Mouse (Mus musculus) liver, embryonic 14.5 days (tissue): ENCODE measurements around the gene Muc1. TPM values are rescaled to one million over a fixed set of nuclear protein-coding genes. Genes with fewer than 3 reads are reported as not detected.
"Not testable (repeated sequence)": the region's sequence is repeated elsewhere in the genome, so short reads cannot be mapped to it uniquely, and the experiment has no call there.

Experiments
- ATAC-seq: fragments of 200-750 bp; cut with Nextera tagmentation; 2 replicates; pipeline ENCODE4 v1.8.0; 2017; ENCODE audit warnings: moderate number of reproducible peaks, mild to moderate bottlenecking, moderate library complexity; ENCODE audit not compliant: insufficient read depth
- DNase-seq, 3 experiments: peaks; one replicate each; pipeline ENCODE4 v3.0.0-alpha.2; 2012 to 2013; ENCODE audit warnings: low read depth in 3 of 3, low spot score in 3 of 3
- H3K27ac ChIP-seq: fragments of 300-500 bp; sonication (generic); 2 replicates; pipeline ENCODE4 v1.5.1; 2014; ENCODE audit warnings: moderate library complexity, mild to moderate bottlenecking, control low read depth, inconsistent platforms
- H3K27me3 ChIP-seq: fragments of 300-500 bp; sonication (generic); 2 replicates; pipeline ENCODE4 v1.6.1; 2014; ENCODE audit warnings: mild to moderate bottlenecking, low read length, moderate library complexity; ENCODE audit not compliant: control insufficient read depth, insufficient read depth
- H3K36me3 ChIP-seq: fragments of 300-500 bp; sonication (generic); replicated peaks from 2 replicates; pipeline ENCODE4 v1.6.1; 2014; ENCODE audit warnings: low read depth; ENCODE audit not compliant: control insufficient read depth, insufficient read depth
- H3K4me1 ChIP-seq, 2 experiments: fragments of 200-500 bp in 1 of 2; fragments of 300-500 bp in 1 of 2; sonication (generic) in 1 of 2; replicated peaks; 2 replicates each; pipeline ENCODE4 v1.6.1; 2012 to 2014; ENCODE audit warnings: antibody characterized with exemption in 1 of 2, inconsistent platforms in 1 of 2, low read length in 1 of 2; ENCODE audit not compliant: control insufficient read depth in 2 of 2, insufficient read depth in 2 of 2
- H3K4me2 ChIP-seq: fragments of 300-500 bp; sonication (generic); 2 replicates; pipeline ENCODE4 v1.6.1; 2014; ENCODE audit warnings: low read depth, mild to moderate bottlenecking, control low read depth, moderate library complexity
- H3K4me3 ChIP-seq, 2 experiments: fragments of 200-500 bp in 1 of 2; fragments of 300-500 bp in 1 of 2; sonication (generic) in 1 of 2; 2 replicates each; pipeline ENCODE4 v1.5.1; 2012 to 2014; ENCODE audit warnings: low read depth in 2 of 2, low read length in 2 of 2, mild to moderate bottlenecking in 2 of 2, control low read depth in 1 of 2, inconsistent platforms in 1 of 2, moderate library complexity in 1 of 2; ENCODE audit not compliant: insufficient read depth in 1 of 2
- H3K9ac ChIP-seq: fragments of 300-500 bp; sonication (generic); replicated peaks from 2 replicates; pipeline ENCODE4 v1.6.1; 2014; ENCODE audit warnings: mild to moderate bottlenecking, control low read depth, moderate library complexity
- H3K9me3 ChIP-seq: fragments of 300-500 bp; sonication (generic); 2 replicates; pipeline ENCODE4 v1.6.1; 2016; ENCODE audit warnings: low read length, mixed read lengths; ENCODE audit not compliant: control insufficient read depth
- CTCF ChIP-seq: IDR thresholded peaks from 2 replicates; pipeline ENCODE4 v1.5.1; 2016; ENCODE audit warnings: antibody characterized with exemption, low read depth, control low read depth
- EP300 ChIP-seq: IDR thresholded peaks from 2 replicates; pipeline ENCODE4 v1.6.1; 2016; ENCODE audit warnings: antibody characterized with exemption, low read depth
- WGBS: fragments of 180-500 bp; shearing (Covaris S2); extraction: QIAGEN DNeasy Blood & Tissue Kit; methylation state at CpG from one replicate; pipeline ENCODE4 v1.1.7; 2014; ENCODE audit not compliant: insufficient replicate concordance; 5-methylcytosine and 5-hydroxymethylcytosine counted together
- polyA plus RNA-seq, 2 experiments: library from polyadenylated mRNA; depleted of rRNA in 1 of 2; stranded (reverse) in 1 of 2; unstranded in 1 of 2; fragments of >200 nt; fragmentation: Nextera tagmentation in 1 of 2; extraction: Ambion mirVana in 1 of 2; gene quantifications; 2 replicates each; pipeline versions ENCODE4 v1.2.1 to v1.2.3; 2012 to 2014

Muc1 gene
- polyA plus RNA-seq, 2 experiments: 0.08 to 0.18 TPM

DNA sequence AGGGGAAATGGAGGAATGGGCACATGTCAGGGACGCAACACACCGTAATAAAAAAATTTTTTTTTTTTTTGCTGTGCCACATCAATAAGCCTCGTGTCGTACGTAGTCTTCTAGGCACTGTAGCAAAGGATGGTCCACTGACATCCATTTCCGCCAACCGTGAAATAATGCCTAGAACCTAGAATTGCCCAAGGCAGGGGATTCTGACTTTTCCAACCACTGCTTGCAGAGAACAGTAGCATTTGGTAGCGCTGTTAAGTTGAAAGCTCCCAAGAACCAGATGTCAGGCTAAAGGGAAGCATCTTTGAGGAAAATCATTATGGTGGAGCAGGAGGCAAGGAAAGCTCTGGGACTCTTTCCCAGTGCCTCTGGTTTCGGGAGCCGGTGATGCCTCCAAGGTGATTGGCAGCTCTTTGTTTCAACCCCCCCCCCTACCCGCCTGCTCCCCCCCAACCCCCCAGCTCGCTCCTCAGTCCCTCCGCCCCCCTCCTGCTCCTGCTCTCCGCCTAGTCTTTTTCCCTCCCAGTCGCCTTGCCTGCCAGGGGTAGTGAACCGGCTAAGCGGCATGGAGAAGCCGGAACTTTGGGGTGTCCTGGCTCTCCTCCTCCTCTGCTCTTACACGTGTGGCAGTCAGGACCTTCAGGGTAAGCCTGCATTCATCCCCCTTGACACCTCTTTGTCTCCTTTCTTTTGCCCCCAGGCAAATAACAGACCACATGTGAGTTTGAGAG, 14.0 kb upstream of the Muc1 start, which contains the start of gene Thbs3:
Gene Thbs3, plus strand, starts transcription at position 500 of the 731 bp plus-strand sequence.
- Histone ChIP-seq H3K4me2 (peak within 1 kb of the TSS; percentile 74), H3K9me3 (no peaks in the 10 kb centered on the region), H3K36me3 (no peaks in the 10 kb centered on the region), H3K9ac (peak within 1 kb of the TSS; percentile 73), H3K27ac (peak within 1 kb of the TSS; percentile 5), H3K4me1 (peaks cover 16 to 19% of the 10 kb centered on the region in 2 experiments), H3K27me3 (no peaks in the 10 kb centered on the region; the same call in 1 of the 2 replicates), H3K4me3 (peak within 1 kb of the TSS; percentile 75 to 78)
- ATAC-seq (no peak), DNase-seq (no peak)
- no peak for TF ChIP-seq EP300
- no peak for TF ChIP-seq CTCF
- whole genome bisulfite sequencing: 4% methylated on average over 19 of the region's 19 CpGs

DNA sequence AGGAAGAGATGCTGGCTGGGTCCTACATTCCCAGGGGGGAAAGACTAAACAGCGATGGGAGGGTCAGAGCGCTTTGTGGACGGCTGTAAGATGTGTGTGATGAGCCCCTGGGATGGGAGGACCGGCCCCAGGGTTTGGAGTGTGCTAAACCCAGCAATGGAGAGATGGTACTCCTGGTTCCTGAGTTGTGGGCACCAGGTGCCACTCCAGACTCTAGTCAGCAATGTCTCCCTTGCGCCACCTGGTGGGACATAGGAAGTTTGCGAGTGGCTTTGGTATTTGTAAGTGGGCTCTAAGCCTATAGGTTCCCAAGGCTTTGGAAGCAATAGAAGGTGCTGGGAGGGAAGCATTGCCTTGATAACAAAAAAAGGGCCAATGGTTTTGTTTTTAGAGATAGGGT, 13.0 kb upstream of the Muc1 start:
- Histone ChIP-seq H3K4me2 (peak overlapping the region; percentile 23; the same call in 1 of the 2 replicates), H3K36me3 (no peaks in the 10 kb centered on the region), H3K27me3 (no peaks in the 10 kb centered on the region; the same call in 1 of the 2 replicates), H3K4me1 (peaks cover 16 to 19% of the 10 kb centered on the region in 2 experiments), H3K4me3 (no peak overlapping the region), H3K27ac (no peak overlapping the region), H3K9ac (no peak overlapping the region), H3K9me3 (no peaks in the 10 kb centered on the region)
- DNase-seq (peak; percentile 72 to 75 (median 73)), ATAC-seq (0 out of 2 replicates have a peak, but pooled peaks have one; percentile 7)
- WGBS: 0% methylated on average over 6 of the region's 6 CpGs
- TF ChIP-seq EP300 (no peak), CTCF (peak; percentile 98)

DNA sequence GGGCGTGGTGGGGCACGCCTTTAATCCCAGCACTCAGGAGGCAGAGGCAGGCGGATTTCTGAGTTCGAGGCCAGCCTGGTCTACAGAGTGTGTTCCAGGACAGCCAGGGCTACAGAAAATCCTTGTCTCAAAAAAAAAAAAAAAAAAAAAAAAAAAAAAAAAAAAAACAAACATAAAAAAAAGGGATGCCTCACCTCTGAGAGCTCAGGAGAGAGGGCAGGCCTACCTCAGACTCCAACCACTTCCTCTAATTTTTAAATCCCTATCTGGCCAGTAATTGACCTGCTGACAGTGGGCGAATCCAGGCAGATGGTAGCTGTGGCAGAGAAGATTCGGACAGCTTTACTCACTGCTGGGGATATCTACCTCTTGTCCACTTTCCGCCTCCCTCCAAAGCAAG, 12.4 kb upstream of the Muc1 start:
- H3K4me2 ChIP-seq, H3K4me3 ChIP-seq, H3K36me3 ChIP-seq, H3K27me3 ChIP-seq, H3K9ac ChIP-seq, ATAC-seq, H3K27ac ChIP-seq, H3K9me3 ChIP-seq, DNase-seq: not testable (repeated sequence)
- 47% methylated on average over 7 of the region's 7 CpGs for WGBS
- H3K4me1 ChIP-seq: peaks cover 16 to 19% of the 10 kb centered on the region in 2 experiments

DNA sequence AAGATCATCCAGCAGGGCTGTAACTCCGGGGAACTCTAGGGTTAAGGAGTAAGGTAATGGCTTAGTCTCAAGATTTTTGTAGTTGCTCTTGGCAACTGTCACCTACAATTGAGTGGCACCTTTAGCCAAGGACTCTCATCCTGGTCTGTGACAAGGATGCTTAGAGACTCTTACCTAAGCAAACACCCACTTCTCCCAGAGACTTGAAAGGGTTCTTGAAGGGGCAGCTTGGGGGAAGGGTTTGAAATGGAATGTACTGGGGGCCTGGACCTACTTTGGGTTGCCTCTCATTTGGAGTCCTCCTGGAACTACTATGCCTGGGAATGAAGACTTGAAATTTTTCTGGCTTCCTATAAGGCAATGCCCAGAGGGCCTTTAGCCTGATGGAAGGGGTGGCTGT, 10.6 kb upstream of the Muc1 start:
- no peak overlapping the region for H3K9ac ChIP-seq
- no peak overlapping the region for H3K4me2 ChIP-seq
- H3K9me3 ChIP-seq: no peaks in the 10 kb centered on the region
- no peaks in the 10 kb centered on the region for H3K36me3 ChIP-seq
- no peak for ATAC-seq
- H3K27ac ChIP-seq: no peak overlapping the region
- DNase-seq: no peak
- no peak overlapping the region for H3K4me3 ChIP-seq
- TF ChIP-seq EP300: no peak
- TF ChIP-seq CTCF: no peak
- H3K4me1 ChIP-seq: peaks cover 10 to 11% of the 10 kb centered on the region in 2 experiments
- H3K27me3 ChIP-seq: no peaks in the 10 kb centered on the region; the same call in 1 of the 2 replicates
- WGBS: 68% methylated on average over 1 of the region's 1 CpGs

DNA sequence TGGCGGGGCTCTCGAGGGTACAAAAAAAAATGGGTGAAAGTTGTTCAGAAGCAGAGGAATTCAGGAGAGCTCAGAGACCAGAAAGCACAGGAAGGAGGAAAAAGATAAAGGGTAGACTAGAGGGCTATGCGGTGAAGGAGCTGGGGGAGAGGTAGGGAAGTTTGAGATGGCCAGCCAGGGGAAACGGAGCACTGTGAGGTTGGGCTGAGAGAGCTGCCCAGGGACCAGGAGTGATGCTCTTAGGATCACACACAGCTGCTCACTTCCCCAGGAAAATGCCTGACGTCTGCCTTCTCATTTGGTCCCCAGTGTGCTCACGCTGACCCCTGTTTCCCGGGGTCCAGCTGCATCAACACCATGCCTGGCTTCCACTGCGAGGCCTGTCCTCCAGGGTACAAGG, 9.3 kb upstream of the Muc1 start:
- Histone ChIP-seq H3K4me2 (no peak overlapping the region), H3K27me3 (no peaks in the 10 kb centered on the region; the same call in 1 of the 2 replicates), H3K9ac (no peak overlapping the region), H3K9me3 (no peaks in the 10 kb centered on the region), H3K4me3 (no peak overlapping the region), H3K36me3 (no peaks in the 10 kb centered on the region), H3K27ac (no peak overlapping the region), H3K4me1 (peaks cover 9% of the 10 kb centered on the region in 2 experiments)
- no peak for DNase-seq
- 28% methylated on average over 8 of the region's 8 CpGs for WGBS
- TF ChIP-seq CTCF: no peak
- no peak for TF ChIP-seq EP300
- no peak for ATAC-seq
